Mouse (Mus musculus) hindbrain, embryonic 15.5 days (tissue): ENCODE measurements around the gene Lin52. TPM values are rescaled to one million over a fixed set of nuclear protein-coding genes. Genes with fewer than 3 reads are reported as not detected.

ENCODE experiments used
- ATAC-seq: fragments of 200-750 bp; cut with Nextera tagmentation; 2 replicates; pipeline ENCODE4 v1.8.0; 2017; ENCODE audit warnings: low read depth, moderate number of reproducible peaks, moderate TSS enrichment; ENCODE audit not compliant: low FRiP score
- H3K27ac ChIP-seq: fragments of 300-500 bp; sonication (generic); replicated peaks from 2 replicates; pipeline ENCODE4 v1.5.1; 2015; ENCODE audit warnings: mild to moderate bottlenecking, inconsistent platforms
- H3K27me3 ChIP-seq: fragments of 300-500 bp; sonication (generic); 2 replicates; pipeline ENCODE4 v1.6.1; 2015; ENCODE audit warnings: control low read depth, inconsistent platforms
- H3K36me3 ChIP-seq: fragments of 300-500 bp; sonication (generic); 2 replicates; pipeline ENCODE4 v1.6.1; 2015; ENCODE audit warnings: control low read depth, inconsistent platforms
- H3K4me1 ChIP-seq: fragments of 300-500 bp; sonication (generic); replicated peaks from 2 replicates; pipeline ENCODE4 v1.6.1; 2015; ENCODE audit warnings: control low read depth, inconsistent platforms
- H3K4me2 ChIP-seq: fragments of 300-500 bp; sonication (generic); 2 replicates; pipeline ENCODE4 v1.6.1; 2015; ENCODE audit warnings: moderate library complexity, mild to moderate bottlenecking, inconsistent platforms
- H3K4me3 ChIP-seq: fragments of 300-500 bp; sonication (generic); 2 replicates; pipeline ENCODE4 v1.5.1; 2015; ENCODE audit warnings: mild to moderate bottlenecking, inconsistent platforms
- H3K9ac ChIP-seq: fragments of 300-500 bp; sonication (generic); 2 replicates; pipeline ENCODE4 v1.6.1; 2015; ENCODE audit warnings: inconsistent platforms
- H3K9me3 ChIP-seq: fragments of 300-500 bp; sonication (generic); 2 replicates; pipeline ENCODE4 v1.6.1; 2016; ENCODE audit warnings: control low read depth, inconsistent platforms
- WGBS: fragments of 180-500 bp; shearing (Covaris S2); methylation state at CpG from one replicate; pipeline ENCODE4 v1.1.7; 2015; 5-methylcytosine and 5-hydroxymethylcytosine counted together
- polyA plus RNA-seq: library from polyadenylated mRNA; unstranded; fragments of >200 nt; fragmentation: Nextera tagmentation; extraction: Ambion mirVana; gene quantifications from 2 replicates; pipeline ENCODE4 v1.2.1, GENCODE M21; 2015

The Lin52 gene
- polyA plus RNA-seq, 1 experiment from 2014 or later: 31.2 TPM

GRCm38 (mm10) chr12:84481251-84481650 is 30.0 kb downstream of the Lin52 start:
- Histone ChIP-seq H3K4me2 (no peak overlapping the region), H3K9me3 (no peaks in the 10 kb centered on the region), H3K27ac (no peak overlapping the region), H3K4me3 (no peak overlapping the region), H3K9ac (no peak overlapping the region), H3K27me3 (peaks cover 17% of the 10 kb centered on the region), H3K4me1 (no peaks in the 10 kb centered on the region), H3K36me3 (no peaks in the 10 kb centered on the region)
- WGBS: 79% methylated on average over 2 of the region's 2 CpGs
- ATAC-seq: no peak

GRCm38 (mm10) chr12:84482778-84483585 is 31.8 kb downstream of the Lin52 start:
- Histone ChIP-seq H3K4me1 (peaks cover 10% of the 10 kb centered on the region), H3K9ac (no peak overlapping the region), H3K36me3 (no peaks in the 10 kb centered on the region), H3K27me3 (peaks cover 17% of the 10 kb centered on the region), H3K4me3 (no peak overlapping the region), H3K4me2 (no peak overlapping the region), H3K27ac (no peak overlapping the region), H3K9me3 (no peaks in the 10 kb centered on the region)
- no peak for ATAC-seq
- WGBS: 89% methylated on average over 14 of the region's 14 CpGs

- H3K36me3 ChIP-seq: no peaks in the 10 kb centered on the region
- H3K4me1 ChIP-seq: peaks cover 10% of the 10 kb centered on the region
- no peaks in the 10 kb centered on the region for H3K9me3 ChIP-seq
- 19% methylated on average over 8 of the region's 8 CpGs for WGBS
- no peak overlapping the region for H3K9ac ChIP-seq
- H3K27me3 ChIP-seq: peaks cover 28% of the 10 kb centered on the region
- no peak overlapping the region for H3K4me3 ChIP-seq
- H3K4me2 ChIP-seq: peak overlapping the region; percentile 8; the same call in 1 of the 2 replicates
- ATAC-seq: peak; percentile 73
- peak overlapping the region; percentile 45; the same call in 1 of the 2 replicates for H3K27ac ChIP-seq
Measured at GRCm38 (mm10) chr12:84487324-84488056, 36.3 kb downstream of the Lin52 start.

DNA sequence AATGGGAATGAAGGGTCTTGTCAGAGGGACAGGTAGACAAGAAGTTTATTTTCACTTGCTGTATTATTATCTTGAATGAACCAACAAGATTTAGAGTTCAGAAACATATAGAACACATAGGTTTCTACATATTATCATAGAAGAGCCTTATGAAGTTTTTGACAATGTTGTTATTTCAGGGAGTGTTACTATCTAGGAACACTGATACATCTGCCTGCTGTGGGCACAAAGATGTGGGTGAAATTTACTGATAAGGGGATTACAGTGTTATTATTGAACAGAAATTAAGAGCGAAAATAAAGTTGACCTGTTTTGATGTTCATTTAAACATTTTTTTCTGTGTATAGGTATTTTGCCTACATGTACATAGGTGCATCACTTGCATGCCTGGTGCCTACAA is 45.6 kb downstream of the Lin52 start:
- no peaks in the 10 kb centered on the region for H3K36me3 ChIP-seq
- H3K9me3 ChIP-seq: no peaks in the 10 kb centered on the region
- no peak for ATAC-seq
- no peak overlapping the region for H3K4me3 ChIP-seq
- 100% methylated on average over 1 of the region's 1 CpGs for WGBS
- no peaks in the 10 kb centered on the region for H3K27me3 ChIP-seq
- H3K4me2 ChIP-seq: no peak overlapping the region
- no peak overlapping the region for H3K9ac ChIP-seq
- peaks cover 15% of the 10 kb centered on the region for H3K4me1 ChIP-seq
- no peak overlapping the region for H3K27ac ChIP-seq

DNA sequence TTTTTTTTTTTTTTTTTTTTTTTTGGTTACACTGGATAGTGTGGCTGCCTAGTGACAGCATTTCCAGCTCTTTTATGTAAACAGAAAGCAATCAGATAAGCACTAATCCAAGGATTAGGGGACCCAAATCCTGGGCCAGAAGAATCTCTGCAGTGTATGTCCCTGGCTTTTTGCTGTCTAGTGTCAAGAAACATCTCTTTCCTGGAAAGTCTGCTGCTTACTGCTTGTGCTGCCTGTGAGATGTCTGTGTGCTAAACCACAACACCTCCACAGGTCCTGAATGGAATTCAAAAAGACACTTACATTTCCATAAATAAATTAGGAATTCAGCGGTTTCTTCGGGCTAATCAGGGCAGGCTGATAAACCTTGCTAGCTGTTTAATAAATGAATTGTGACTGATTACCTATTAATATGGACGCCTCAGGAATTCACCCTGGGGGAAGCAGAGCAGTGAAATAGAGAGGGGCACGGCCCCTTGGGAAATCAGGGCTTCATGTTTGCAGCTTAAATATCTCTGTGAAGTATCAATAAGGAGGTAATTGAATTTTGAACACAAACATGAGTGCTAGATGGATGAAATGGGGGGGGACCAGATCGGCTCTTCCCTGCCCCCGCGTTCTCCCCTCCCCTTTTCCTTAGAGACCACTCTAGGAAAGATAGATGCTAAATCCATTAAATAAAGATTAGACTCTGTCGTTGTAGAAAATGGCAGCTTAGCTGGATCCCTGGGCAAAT is 49.5 kb downstream of the Lin52 start:
- Histone ChIP-seq H3K4me3 (no peak overlapping the region), H3K27ac (peak overlapping the region; percentile 55), H3K27me3 (no peaks in the 10 kb centered on the region), H3K4me1 (peaks cover 15% of the 10 kb centered on the region), H3K4me2 (peak overlapping the region; percentile 17), H3K9me3 (no peaks in the 10 kb centered on the region), H3K36me3 (no peaks in the 10 kb centered on the region), H3K9ac (no peak overlapping the region)
- WGBS: 34% methylated on average over 8 of the region's 8 CpGs
- peak; percentile 66; the same call in 1 of the 2 replicates for ATAC-seq

GRCm38 (mm10) chr12:84501278-84501677 is 50.1 kb downstream of the Lin52 start:
- no peak for ATAC-seq
- H3K9ac ChIP-seq: no peak overlapping the region
- no peaks in the 10 kb centered on the region for H3K36me3 ChIP-seq
- no peaks in the 10 kb centered on the region for H3K9me3 ChIP-seq
- peak overlapping the region; percentile 55 for H3K27ac ChIP-seq
- H3K27me3 ChIP-seq: no peaks in the 10 kb centered on the region
- 54% methylated on average over 4 of the region's 4 CpGs for WGBS
- peak overlapping the region; percentile 17 for H3K4me2 ChIP-seq
- peaks cover 15% of the 10 kb centered on the region for H3K4me1 ChIP-seq
- no peak overlapping the region for H3K4me3 ChIP-seq

- H3K27me3 ChIP-seq: no peaks in the 10 kb centered on the region
- no peaks in the 10 kb centered on the region for H3K4me1 ChIP-seq
- H3K36me3 ChIP-seq: no peaks in the 10 kb centered on the region
- ATAC-seq: no peak
- H3K9me3 ChIP-seq: no peaks in the 10 kb centered on the region
- WGBS: 88% methylated on average over 4 of the region's 4 CpGs
- no peak overlapping the region for H3K27ac ChIP-seq
- H3K4me3 ChIP-seq: no peak overlapping the region
- H3K9ac ChIP-seq: no peak overlapping the region
- H3K4me2 ChIP-seq: no peak overlapping the region
Measured at GRCm38 (mm10) chr12:84506856-84507255, 55.6 kb downstream of the Lin52 start.

GRCm38 (mm10) chr12:84512016-84512415 is 60.8 kb downstream of the Lin52 start:
- no peak for ATAC-seq

GRCm38 (mm10) chr12:84515486-84515885 is 64.3 kb downstream of the Lin52 start:
- ATAC-seq: no peak
- H3K4me1 ChIP-seq: no peaks in the 10 kb centered on the region
- no peaks in the 10 kb centered on the region for H3K9me3 ChIP-seq
- H3K36me3 ChIP-seq: no peaks in the 10 kb centered on the region
- no peak overlapping the region for H3K9ac ChIP-seq
- H3K4me2 ChIP-seq: no peak overlapping the region
- no peak overlapping the region for H3K27ac ChIP-seq
- 88% methylated on average over 4 of the region's 4 CpGs for WGBS
- no peaks in the 10 kb centered on the region for H3K27me3 ChIP-seq
- H3K4me3 ChIP-seq: no peak overlapping the region

More at GRCm38 (mm10) chr12:84512016-84512415, 60.8 kb downstream of the Lin52 start:
- Histone ChIP-seq H3K36me3 (no peaks in the 10 kb centered on the region), H3K4me1 (no peaks in the 10 kb centered on the region), H3K4me2 (no peak overlapping the region), H3K27me3 (no peaks in the 10 kb centered on the region), H3K9me3 (no peaks in the 10 kb centered on the region), H3K27ac (no peak overlapping the region), H3K9ac (no peak overlapping the region), H3K4me3 (no peak overlapping the region)
- WGBS: 71% methylated on average over 3 of the region's 3 CpGs

- Histone ChIP-seq H3K27ac (no peak overlapping the region), H3K4me2 (no peak overlapping the region), H3K4me1 (no peaks in the 10 kb centered on the region), H3K9me3 (no peaks in the 10 kb centered on the region), H3K4me3 (no peak overlapping the region), H3K36me3 (no peaks in the 10 kb centered on the region), H3K9ac (no peak overlapping the region), H3K27me3 (no peaks in the 10 kb centered on the region)
- no peak for ATAC-seq
- 95% methylated on average over 1 of the region's 1 CpGs for WGBS
Measured at GRCm38 (mm10) chr12:84516642-84517041, 65.4 kb downstream of the Lin52 start.

DNA sequence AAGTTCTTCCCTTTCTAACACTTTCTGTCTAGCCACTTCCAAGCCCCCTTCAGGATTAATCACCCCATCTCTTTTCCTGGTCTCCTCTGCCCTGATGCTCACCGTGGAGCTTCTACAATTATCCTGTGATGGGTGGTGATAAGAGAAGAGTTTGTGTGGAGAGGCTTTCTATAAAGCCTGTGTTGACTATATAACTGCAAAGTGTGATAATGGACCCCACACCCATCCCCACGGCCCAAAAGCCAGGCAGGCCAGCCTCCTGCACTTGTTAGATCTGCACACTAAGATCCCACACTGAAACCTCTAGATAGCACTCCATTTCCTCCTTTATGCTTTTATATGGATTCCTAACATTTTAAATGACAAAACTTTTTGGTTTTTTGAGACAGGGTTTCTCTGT is 66.8 kb downstream of the Lin52 start:
- Histone ChIP-seq H3K4me2 (no peak overlapping the region), H3K27me3 (no peaks in the 10 kb centered on the region), H3K27ac (no peak overlapping the region), H3K36me3 (no peaks in the 10 kb centered on the region), H3K9me3 (no peaks in the 10 kb centered on the region), H3K9ac (no peak overlapping the region), H3K4me3 (no peak overlapping the region), H3K4me1 (no peaks in the 10 kb centered on the region)
- WGBS: 90% methylated on average over 2 of the region's 2 CpGs
- no peak for ATAC-seq

DNA sequence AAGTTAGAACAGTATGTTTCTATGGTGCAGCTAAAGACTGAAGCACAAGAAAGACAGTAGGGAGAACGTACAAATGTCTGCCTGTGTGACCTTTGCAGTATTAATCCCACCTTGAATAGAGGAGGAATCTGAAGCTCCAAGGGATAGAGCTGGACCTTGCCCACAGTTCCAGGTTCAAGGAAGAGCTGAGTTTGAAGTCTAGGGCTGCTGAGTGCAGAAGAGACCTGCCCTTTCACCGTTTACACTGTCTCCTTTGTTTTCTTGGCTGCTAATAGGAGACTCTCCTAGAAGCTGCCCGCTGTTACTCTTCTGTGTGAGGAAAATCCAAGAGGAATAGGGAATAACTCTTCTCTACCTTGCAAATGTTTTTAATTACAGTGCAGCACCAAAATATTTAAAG is 72.5 kb downstream of the Lin52 start:
- no peak overlapping the region for H3K27ac ChIP-seq
- H3K4me3 ChIP-seq: no peak overlapping the region
- H3K9me3 ChIP-seq: no peaks in the 10 kb centered on the region
- WGBS: 68% methylated on average over 3 of the region's 3 CpGs
- H3K36me3 ChIP-seq: no peaks in the 10 kb centered on the region
- H3K4me2 ChIP-seq: no peak overlapping the region
- no peak for ATAC-seq
- no peak overlapping the region for H3K9ac ChIP-seq
- H3K4me1 ChIP-seq: peaks cover 11% of the 10 kb centered on the region; the same call in 1 of the 2 replicates
- peaks cover 10% of the 10 kb centered on the region; the same call in 1 of the 2 replicates for H3K27me3 ChIP-seq
